Mouse (Mus musculus) heart, adult 2 months (tissue): ENCODE measurements around the gene Ubald2.

Experiments
- CTCF ChIP-seq: fragments of 200-600 bp; IDR thresholded peaks from 2 replicates; pipeline ENCODE4 v1.8.1; 2022; ENCODE audit warnings: antibody characterized with exemption, mild to moderate bottlenecking, moderate library complexity
- EP300 ChIP-seq: fragments of 200-500 bp; IDR thresholded peaks from 2 replicates; pipeline ENCODE4 v1.6.1; 2011; ENCODE audit warnings: low read depth, low read length, control low read depth; ENCODE audit not compliant: insufficient read depth
- POLR2A ChIP-seq: fragments of 200-500 bp; IDR thresholded peaks from 2 replicates; pipeline ENCODE4 v1.6.1; 2011; ENCODE audit warnings: mild to moderate bottlenecking, low read depth, low read length, control low read depth; ENCODE audit not compliant: insufficient read depth

DNA sequence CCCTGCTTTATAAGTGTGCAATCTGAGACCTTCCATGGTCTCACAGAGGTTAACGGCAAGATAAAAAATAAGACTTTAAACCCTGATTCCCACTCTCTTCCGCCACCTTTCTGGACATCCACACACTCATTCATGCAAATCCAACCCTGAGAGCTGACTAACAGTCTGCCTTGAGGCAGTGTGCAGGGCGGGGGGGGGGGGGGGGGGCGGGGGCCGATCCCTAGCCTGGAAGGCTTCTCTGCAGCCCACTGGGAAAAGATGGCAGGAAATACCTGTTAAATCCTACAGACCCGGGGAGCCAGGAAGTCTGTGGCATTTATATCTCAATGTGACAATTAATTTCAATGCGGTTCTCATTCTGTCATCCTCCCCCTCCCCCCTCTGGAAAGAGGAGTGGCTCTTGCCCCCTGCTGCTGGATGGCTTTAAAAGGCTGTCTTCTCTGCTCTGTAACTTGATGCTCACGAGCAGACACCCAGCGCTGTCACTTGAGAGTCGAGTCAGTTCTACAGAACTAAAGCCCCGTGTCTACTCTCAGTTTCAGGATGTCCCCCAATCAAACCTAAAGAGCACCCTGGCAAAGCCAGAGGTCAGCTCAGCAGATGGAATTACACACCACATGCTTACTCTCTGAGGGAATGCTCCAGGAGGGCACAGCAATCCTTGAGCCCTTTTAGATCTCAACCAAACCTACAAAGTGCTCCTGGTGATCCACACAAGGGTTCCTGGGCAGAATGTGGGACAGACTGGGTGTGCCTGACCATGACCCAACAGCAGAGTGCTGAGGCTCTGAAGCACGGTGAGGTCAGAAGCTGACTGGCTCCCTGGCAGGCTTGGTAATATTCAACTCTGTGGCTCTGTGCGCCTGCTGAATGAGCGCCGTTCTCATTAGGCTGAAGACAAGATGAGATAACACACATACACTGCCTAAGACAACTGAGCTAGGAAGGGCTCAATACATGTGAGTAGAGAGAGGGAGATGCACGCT, 46.5 kb upstream of the Ubald2 start:
- no peak for TF ChIP-seq POLR2A
- no peak for TF ChIP-seq CTCF
- TF ChIP-seq EP300: no peak
